Mouse (Mus musculus) ES-Bruce4 (cell line): ENCODE measurements around the gene Atf2.

Experiments used
- EP300 ChIP-seq: IDR thresholded peaks from 2 replicates; pipeline ENCODE4 v1.6.1; 2011; ENCODE audit warnings: low read depth, low read length; ENCODE audit not compliant: insufficient read depth
- POLR2A ChIP-seq: IDR thresholded peaks from one replicate; pipeline ENCODE4 v1.8.1; 2011; ENCODE audit warnings: low read length; ENCODE audit not compliant: insufficient read depth

- no peak for TF ChIP-seq EP300
- TF ChIP-seq POLR2A: no peak
Measured at GRCm38 (mm10) chr2:73900364-73900763, 7.9 kb upstream of the Atf2 start.
